Mouse (Mus musculus): ENCODE results near the gene Tmem245. TPM values are rescaled to one million over a fixed set of nuclear protein-coding genes. Genes with fewer than 3 reads are reported as not detected.
"Not testable (repeated sequence)": the region's sequence is repeated elsewhere in the genome, so short reads cannot be mapped to it uniquely, and the experiment has no call there.

The Tmem245 gene
- polyA plus RNA-seq, 1 experiment from 2014 or later, result 7.2 TPM

DNA sequence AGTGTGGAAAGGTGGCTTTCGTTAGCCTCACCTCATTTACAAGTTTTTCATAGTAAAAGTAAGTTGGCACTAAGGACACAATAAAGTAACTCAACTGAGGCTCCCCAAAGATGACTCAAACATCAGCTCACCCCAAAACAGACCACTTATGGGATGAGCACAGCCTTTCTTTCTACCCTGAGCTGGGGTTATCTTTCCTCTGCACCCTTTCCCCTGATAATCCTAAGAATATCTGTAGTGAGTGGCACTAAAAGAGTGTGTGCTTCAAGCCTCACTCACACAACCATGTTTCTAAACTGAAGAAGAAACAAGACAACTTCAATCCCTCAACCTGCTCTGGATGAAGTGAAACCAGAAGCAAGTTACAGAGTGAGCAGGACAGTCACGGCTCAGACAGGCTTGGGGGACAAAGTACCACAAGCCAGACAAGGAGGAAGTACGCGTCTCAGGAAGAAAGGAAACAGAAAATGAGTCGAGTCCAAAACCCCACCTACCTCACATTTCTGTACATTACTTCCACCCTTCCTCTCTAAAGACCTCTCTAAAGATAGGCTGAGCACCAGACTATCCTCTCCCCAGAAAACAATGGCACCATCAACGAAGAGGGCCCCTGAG is 54.6 kb downstream of the Tmem245 start:
- Histone ChIP-seq H3K4me3 (replicated peaks) (no peak overlapping the region), H3K4me1 (replicated peaks) (no peaks in the 10 kb centered on the region), H3K9me3 (no peaks in the 10 kb centered on the region), H3K9ac (replicated peaks) (no peak overlapping the region), H3K27me3 (no peaks in the 10 kb centered on the region), H3K27ac (no peak overlapping the region), H3K36me3 (peaks cover 26% of the 10 kb centered on the region), H3K4me2 (replicated peaks) (no peak overlapping the region)
- 91% methylated on average over 6 of the region's 6 CpGs for WGBS
- no peak for ATAC-seq

DNA sequence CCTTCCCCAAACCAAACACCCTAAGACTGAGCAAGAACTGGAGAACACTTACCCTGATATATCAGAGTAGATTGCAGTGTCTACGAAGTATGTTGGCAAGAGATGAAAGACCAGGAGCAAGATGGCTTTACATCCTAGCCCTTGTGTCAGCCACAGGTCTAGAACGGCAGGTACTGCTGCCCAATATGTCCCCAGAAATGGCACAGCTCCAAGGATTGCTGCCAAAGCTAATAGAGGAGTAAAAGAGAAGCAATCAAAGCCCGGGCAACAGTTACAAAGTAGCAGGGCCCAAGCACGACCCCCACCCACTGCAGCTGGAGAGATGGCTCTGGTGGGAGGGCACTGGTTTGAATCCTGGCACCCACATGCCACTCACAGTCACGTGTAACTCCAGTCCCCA is 58.8 kb downstream of the Tmem245 start:
- WGBS, result 81% methylated on average over 5 of the region's 5 CpGs
- Histone ChIP-seq H3K27ac (no peak overlapping the region), H3K4me3 (replicated peaks) (no peak overlapping the region), H3K4me1 (replicated peaks) (no peaks in the 10 kb centered on the region), H3K9ac (replicated peaks) (no peak overlapping the region), H3K9me3 (no peaks in the 10 kb centered on the region), H3K36me3 (peaks cover 30% of the 10 kb centered on the region), H3K4me2 (replicated peaks) (no peak overlapping the region), H3K27me3 (no peaks in the 10 kb centered on the region)
- ATAC-seq, result no peak

DNA sequence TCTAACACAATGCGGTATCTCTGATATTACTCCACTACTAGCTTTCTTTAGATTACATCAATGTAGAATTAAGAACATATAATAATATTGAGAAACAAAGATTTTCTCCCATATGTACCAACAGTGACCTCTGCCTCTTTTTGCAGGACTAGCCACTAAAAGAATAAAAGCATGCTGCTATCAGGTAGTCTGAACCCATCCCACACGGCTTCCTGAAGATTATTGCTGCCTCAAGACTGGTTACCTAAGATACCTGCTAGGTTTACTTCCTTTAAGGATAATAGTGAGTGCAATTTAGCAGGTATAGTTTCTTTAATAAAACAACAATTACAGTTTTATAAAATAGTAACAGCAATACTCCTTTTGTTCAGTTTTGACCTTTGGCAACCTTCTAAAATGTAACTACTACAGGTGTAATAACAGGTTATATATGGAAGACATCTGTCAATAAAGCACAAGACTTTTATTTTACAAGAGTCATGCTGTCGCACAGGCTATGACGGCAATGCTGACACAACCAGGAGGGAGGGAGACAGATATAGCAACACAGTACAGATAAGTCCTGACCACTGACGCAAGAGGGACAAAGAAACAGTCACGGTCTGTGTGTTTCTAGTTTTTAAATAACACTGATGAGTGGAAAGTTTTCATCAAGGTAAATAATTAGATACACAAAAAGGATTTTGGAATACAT is 60.8 kb downstream of the Tmem245 start:
- Histone ChIP-seq H3K9me3 (no peaks in the 10 kb centered on the region), H3K27me3 (no peaks in the 10 kb centered on the region), H3K4me2 (replicated peaks) (no peak overlapping the region), H3K4me3 (replicated peaks) (no peak overlapping the region), H3K9ac (replicated peaks) (no peak overlapping the region), H3K27ac (no peak overlapping the region), H3K4me1 (replicated peaks) (no peaks in the 10 kb centered on the region), H3K36me3 (peaks cover 30% of the 10 kb centered on the region)
- no peak for ATAC-seq
- 92% methylated on average over 6 of the region's 6 CpGs for WGBS

DNA sequence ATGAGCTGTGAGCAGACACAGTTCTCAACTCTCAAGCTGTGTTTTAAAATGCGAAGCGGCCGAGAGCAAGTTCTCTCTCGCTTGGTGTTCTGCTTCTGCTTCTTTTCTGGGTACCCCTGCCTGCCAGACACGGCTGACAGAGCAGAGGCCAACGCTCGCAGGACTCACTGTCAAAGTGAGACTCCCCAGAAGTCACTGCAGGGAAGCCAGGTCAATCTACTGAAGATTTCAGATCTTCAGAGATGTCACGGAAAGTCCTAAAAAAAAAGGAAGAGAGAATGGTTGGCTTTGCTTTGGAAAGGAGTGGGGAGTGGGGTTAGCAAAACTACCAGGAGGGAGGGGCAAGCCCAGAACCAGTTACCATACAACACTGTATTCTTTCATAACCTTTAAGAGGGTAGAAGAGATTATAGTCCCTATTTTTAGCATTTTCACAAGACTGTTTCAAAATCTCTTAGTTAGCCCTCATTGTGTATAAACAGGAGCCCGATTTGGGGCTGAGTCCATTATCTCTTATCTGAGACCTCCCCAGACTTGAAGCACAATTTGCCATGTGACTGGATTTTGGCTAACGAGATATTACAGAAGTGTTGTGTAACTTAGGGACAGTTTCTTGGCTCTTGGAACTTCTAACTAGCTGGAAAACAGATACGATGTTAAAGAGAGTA is 67.1 kb downstream of the Tmem245 start:
- no peak overlapping the region for H3K27ac ChIP-seq
- H3K4me1 ChIP-seq (replicated peaks), result no peaks in the 10 kb centered on the region
- ATAC-seq, result no peak
- H3K36me3 ChIP-seq, result peaks cover 34% of the 10 kb centered on the region
- H3K9ac ChIP-seq (replicated peaks), result no peak overlapping the region
- no peaks in the 10 kb centered on the region for H3K9me3 ChIP-seq
- no peaks in the 10 kb centered on the region for H3K27me3 ChIP-seq
- 86% methylated on average over 11 of the region's 11 CpGs for WGBS
- no peak overlapping the region for H3K4me2 ChIP-seq (replicated peaks)
- H3K4me3 ChIP-seq (replicated peaks), result no peak overlapping the region

DNA sequence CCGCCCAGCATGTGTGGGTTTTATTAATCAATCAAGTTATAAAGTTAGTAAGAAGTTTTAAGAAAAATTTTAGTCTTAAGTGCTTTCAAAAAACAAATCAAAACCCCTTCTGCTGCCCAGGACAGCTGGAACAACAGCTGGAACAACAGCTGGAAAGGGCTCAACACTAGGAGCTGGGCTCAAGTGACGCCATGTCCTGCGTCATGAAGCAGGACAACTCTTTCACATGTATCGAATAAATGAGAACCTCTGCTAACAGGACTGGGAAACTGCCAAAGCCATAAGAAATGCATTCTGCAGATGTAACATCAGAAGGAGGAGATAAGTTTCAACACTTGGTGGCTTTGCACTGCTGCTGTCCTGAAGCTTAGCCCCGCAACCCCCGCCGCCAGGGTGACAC is 68.3 kb downstream of the Tmem245 start:
- Histone ChIP-seq H3K4me3 (replicated peaks) (no peak overlapping the region), H3K27ac (no peak overlapping the region), H3K4me1 (replicated peaks) (no peaks in the 10 kb centered on the region), H3K4me2 (replicated peaks) (no peak overlapping the region), H3K9ac (replicated peaks) (no peak overlapping the region), H3K9me3 (no peaks in the 10 kb centered on the region), H3K36me3 (peaks cover 30% of the 10 kb centered on the region), H3K27me3 (no peaks in the 10 kb centered on the region)
- 92% methylated on average over 7 of the region's 7 CpGs for WGBS
- no peak for ATAC-seq

DNA sequence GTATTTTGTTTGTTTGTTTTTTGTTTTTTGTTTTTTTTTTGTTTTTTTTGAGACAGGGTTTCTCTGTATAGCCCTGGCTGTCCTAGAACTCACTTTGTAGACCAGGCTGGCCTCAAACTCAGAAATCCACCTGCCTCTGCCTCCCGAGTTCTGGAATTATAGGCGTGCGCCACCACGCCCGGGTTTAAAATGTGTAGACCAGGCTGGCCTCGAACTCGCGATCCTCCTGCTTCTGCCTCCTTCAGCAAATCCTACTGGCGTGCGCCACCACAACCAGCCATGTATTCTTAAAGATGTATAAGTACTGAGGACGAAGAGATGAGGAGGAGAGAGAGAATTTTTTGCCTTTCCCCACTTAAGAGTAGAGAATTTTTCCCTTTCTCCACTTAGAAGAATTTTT is 76.7 kb downstream of the Tmem245 start:
- 97% methylated on average over 11 of the region's 11 CpGs for WGBS
- H3K27ac ChIP-seq; H3K4me3 ChIP-seq (replicated peaks); H3K4me2 ChIP-seq (replicated peaks); H3K9ac ChIP-seq (replicated peaks); H3K9me3 ChIP-seq; H3K27me3 ChIP-seq; ATAC-seq; H3K4me1 ChIP-seq (replicated peaks): not testable (repeated sequence)
- peaks cover 17% of the 10 kb centered on the region; the same call in 1 of the 2 replicates for H3K36me3 ChIP-seq

DNA sequence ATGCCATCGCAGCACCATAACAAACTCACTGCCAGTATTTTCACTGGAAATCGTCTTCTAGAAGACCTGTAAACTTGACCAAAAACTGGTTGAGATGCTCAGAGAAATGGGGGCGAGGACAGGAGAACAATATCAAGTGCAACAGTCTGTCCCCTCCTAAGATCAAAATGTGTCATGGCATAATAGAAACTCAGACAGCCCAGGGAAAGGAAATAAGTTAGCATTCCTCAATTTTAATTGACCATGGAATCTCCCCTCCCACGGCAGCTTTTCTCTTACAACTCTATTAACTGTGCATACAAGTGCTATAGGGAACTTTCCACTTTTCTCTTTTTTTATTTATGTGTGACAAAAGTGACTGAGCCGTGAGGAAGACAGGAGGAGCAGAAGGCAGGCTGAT is 79.5 kb downstream of the Tmem245 start:
- Histone ChIP-seq H3K27ac (no peak overlapping the region), H3K9me3 (no peaks in the 10 kb centered on the region), H3K27me3 (no peaks in the 10 kb centered on the region), H3K9ac (replicated peaks) (no peak overlapping the region), H3K36me3 (peaks cover 4% of the 10 kb centered on the region; the same call in 1 of the 2 replicates), H3K4me3 (replicated peaks) (no peak overlapping the region), H3K4me1 (replicated peaks) (peaks cover 15% of the 10 kb centered on the region), H3K4me2 (replicated peaks) (no peak overlapping the region)
- no peak for ATAC-seq
- 74% methylated on average over 5 of the region's 5 CpGs for WGBS

DNA sequence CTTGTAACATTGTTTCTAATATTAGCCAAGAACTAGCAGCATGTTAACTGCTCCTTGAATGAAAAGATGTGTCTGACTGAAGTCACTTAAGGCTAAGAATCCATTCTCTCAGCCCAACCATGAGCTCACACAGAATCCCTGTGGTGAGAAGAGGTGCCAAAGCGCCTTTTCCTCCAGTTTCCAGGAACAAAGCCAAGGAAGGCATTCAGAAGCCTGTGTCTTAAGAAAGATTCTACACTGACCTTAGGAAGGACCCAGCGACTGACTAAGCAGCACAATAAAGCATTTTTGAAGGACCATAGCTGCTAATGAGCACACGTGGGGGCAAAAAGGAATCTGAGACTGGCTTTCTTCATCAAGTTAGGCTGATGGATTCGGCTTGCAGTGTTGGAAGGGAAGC is 81.3 kb downstream of the Tmem245 start:
- WGBS, result 40% methylated on average over 4 of the region's 4 CpGs
- no peaks in the 10 kb centered on the region for H3K27me3 ChIP-seq

DNA sequence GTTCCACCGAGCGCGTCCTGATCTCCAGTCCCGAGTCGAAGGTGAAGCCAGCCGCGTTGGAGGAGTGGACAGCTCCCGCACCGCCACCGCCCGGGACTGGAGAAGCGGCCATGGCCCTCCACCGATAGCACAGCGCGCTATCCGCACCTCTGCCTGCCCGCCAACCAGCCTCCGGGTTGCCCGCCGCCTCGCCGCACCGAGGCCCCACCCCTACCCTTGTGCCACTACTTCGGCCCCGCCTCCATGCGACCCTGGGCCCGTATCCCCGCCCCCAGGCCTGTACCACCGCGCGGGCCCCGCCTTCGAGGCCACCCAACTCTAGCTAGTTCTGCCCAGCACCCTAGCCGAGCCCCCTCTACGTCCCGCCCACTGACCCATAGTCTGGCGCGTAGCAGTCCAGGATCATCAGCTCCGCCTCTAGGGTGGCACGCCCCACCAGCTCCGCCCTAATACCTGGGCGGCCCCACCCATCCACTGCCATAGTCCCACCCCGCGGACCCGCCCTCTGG is 82.2 kb downstream of the Tmem245 start, which contains the start of gene Ctnnal1:
Ctnnal1 (minus strand) TSS at position 186 of the 509 bp plus-strand sequence.
- Histone ChIP-seq H3K4me1 (replicated peaks) (peaks cover 15% of the 10 kb centered on the region), H3K9me3 (no peaks in the 10 kb centered on the region), H3K4me3 (replicated peaks) (peak within 1 kb of the TSS; percentile 90), H3K4me2 (replicated peaks) (peak within 1 kb of the TSS; percentile 82), H3K27ac (peak within 1 kb of the TSS; percentile 83), H3K27me3 (no peaks in the 10 kb centered on the region), H3K9ac (replicated peaks) (peak within 1 kb of the TSS; percentile 90), H3K36me3 (no peaks in the 10 kb centered on the region)
- peak; percentile 97 for ATAC-seq
- under 1% methylated on average over 44 of the region's 45 CpGs for whole genome bisulfite sequencing

More for the DNA sequence above, 81.3 kb downstream of the Tmem245 start:
- Histone ChIP-seq H3K4me1 (replicated peaks) (peaks cover 15% of the 10 kb centered on the region), H3K27ac (no peak overlapping the region), H3K9ac (replicated peaks) (no peak overlapping the region), H3K4me2 (replicated peaks) (no peak overlapping the region), H3K4me3 (replicated peaks) (no peak overlapping the region), H3K9me3 (no peaks in the 10 kb centered on the region), H3K36me3 (no peaks in the 10 kb centered on the region)
- no peak for ATAC-seq

DNA sequence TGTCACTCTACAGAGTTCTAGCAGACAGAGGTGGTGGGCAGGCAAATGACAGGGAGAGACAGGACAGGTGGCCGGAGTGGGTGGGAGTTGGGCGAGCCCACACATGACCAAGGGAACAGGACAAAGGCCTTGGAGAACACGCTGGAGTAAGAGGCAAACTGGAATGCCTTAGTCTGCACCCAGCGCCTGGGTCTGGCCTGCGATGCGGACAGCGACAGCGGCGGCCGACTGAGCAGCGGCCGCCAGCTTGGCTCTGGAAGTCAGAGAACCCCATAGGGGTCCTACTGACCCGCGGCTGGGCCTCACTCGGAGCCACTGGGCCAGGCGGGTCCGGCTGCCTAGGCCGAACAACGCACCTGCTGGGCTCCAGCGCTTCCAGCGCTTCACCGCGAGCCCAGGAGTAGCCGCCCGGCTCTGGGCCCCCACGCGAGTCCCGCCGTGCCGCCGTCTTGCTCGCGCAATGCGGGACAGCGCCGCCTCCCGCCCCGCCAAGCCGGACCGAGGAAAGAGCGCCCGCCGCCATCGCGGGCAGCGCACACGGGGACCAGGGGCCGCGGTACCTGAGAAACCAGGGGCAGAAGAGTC is 82.7 kb downstream of the Tmem245 start:
- H3K9me3 ChIP-seq, result no peaks in the 10 kb centered on the region
- H3K4me1 ChIP-seq (replicated peaks), result peaks cover 15% of the 10 kb centered on the region
- H3K9ac ChIP-seq (replicated peaks), result peak overlapping the region; percentile 90
- H3K4me3 ChIP-seq (replicated peaks), result peak overlapping the region; percentile 90
- H3K27ac ChIP-seq, result peak overlapping the region; percentile 83
- peak overlapping the region; percentile 82 for H3K4me2 ChIP-seq (replicated peaks)
- under 1% methylated on average over 43 of the region's 49 CpGs for WGBS
- H3K27me3 ChIP-seq, result no peaks in the 10 kb centered on the region
- no peaks in the 10 kb centered on the region for H3K36me3 ChIP-seq
- ATAC-seq, result peak; percentile 85

DNA sequence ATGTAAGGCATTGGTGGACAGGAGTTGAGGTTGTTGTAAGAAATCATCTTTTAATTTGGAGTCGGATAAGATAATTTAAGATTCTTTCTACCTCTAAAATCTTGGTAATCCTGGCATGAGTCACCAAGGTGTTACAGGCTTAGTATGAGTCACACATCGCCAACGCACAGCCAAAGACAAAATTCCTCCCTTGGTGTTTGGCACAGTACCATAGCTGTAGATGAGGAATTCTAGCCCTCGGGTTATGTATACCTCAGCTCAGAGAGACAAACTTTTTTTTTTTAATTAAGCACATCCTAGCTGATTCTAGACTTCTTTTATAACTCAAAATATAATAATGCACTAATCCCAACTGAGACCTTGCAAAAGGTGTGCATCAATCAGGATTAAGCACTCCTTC is 83.2 kb downstream of the Tmem245 start:
- ATAC-seq, result no peak
- H3K4me2 ChIP-seq (replicated peaks), result peak overlapping the region; percentile 82
- no peaks in the 10 kb centered on the region for H3K36me3 ChIP-seq
- peak overlapping the region; percentile 90 for H3K4me3 ChIP-seq (replicated peaks)
- H3K27ac ChIP-seq, result no peak overlapping the region
- H3K9me3 ChIP-seq, result no peaks in the 10 kb centered on the region
- peak overlapping the region; percentile 90 for H3K9ac ChIP-seq (replicated peaks)
- H3K4me1 ChIP-seq (replicated peaks), result peaks cover 15% of the 10 kb centered on the region
- 46% methylated on average over 4 of the region's 4 CpGs for WGBS
- H3K27me3 ChIP-seq, result no peaks in the 10 kb centered on the region

DNA sequence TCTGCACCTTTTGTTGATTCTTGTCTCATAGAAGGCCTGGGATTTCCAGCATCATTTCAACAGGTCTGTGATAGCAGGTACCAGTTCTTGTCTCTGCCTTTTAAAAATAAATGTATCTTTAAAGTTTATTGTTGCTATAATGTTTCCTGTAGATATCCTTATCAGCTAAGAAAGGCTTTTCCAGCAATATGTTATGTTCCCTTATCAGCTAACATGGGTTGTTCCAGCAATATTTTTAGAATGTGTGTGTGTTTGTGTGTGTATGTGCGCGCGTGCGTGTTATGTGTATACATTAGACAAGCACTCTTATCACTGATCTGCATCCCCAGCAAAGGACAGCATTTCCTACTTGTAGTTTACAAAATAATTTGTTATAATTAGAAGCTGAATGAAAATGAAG is 85.7 kb downstream of the Tmem245 start:
- whole genome bisulfite sequencing, result 96% methylated on average over 4 of the region's 4 CpGs
- Histone ChIP-seq H3K27me3 (no peaks in the 10 kb centered on the region), H3K9ac (replicated peaks) (no peak overlapping the region), H3K9me3 (no peaks in the 10 kb centered on the region), H3K4me2 (replicated peaks) (no peak overlapping the region), H3K4me3 (replicated peaks) (no peak overlapping the region), H3K36me3 (no peaks in the 10 kb centered on the region), H3K4me1 (replicated peaks) (peaks cover 21% of the 10 kb centered on the region), H3K27ac (no peak overlapping the region)
- no peak for ATAC-seq

All from midbrain, embryonic 13.5 days (tissue).